Mouse (Mus musculus): ENCODE data around the gene Lca5l. TPM values are rescaled to one million over a fixed set of nuclear protein-coding genes. Genes with fewer than 3 reads are reported as not detected.
A peak's percentile ranks its signal among the peaks of the same experiment; 100 is the strongest.
"Not testable (repeated sequence)": the region's sequence is repeated elsewhere in the genome, so short reads cannot be mapped to it uniquely, and the experiment has no call there.

Gene Lca5l
- total RNA-seq, 2 experiments from 2014 or later = 0.48 to 0.62 TPM

- no peak for DNase-seq
- intact Hi-C loops (cut with DNase I) = no loop called here
Measured at GRCm38 (mm10) chr16:96175399-96175798, 16.7 kb downstream of the Lca5l start.

- no peak for DNase-seq
- intact Hi-C loops (cut with DNase I) = no loop called here
Measured at GRCm38 (mm10) chr16:96173648-96174047, 18.4 kb downstream of the Lca5l start.

GRCm38 (mm10) chr16:96168837-96169236 is 23.2 kb downstream of the Lca5l start:
- intact Hi-C loops (cut with DNase I) = no loop called here
- no peak for DNase-seq

- no peak for DNase-seq
- intact Hi-C loops (cut with DNase I) = no loop called here
Measured at GRCm38 (mm10) chr16:96165723-96166264, 26.3 kb downstream of the Lca5l start.

- no peak for DNase-seq
- intact Hi-C loops (cut with DNase I) = loop anchor here (5.0 kb wide), 1 partner anchor 186 kb away; no protein-coding TSS in a partner anchor
Measured at GRCm38 (mm10) chr16:96161336-96161735, 30.7 kb downstream of the Lca5l start.

GRCm38 (mm10) chr16:96160927-96161326 is 31.1 kb downstream of the Lca5l start:
- intact Hi-C loops (cut with DNase I) = loop anchor here (5.0 kb wide), 1 partner anchor 186 kb away; no protein-coding TSS in a partner anchor
- DNase-seq = no peak

GRCm38 (mm10) chr16:96159794-96160346 is 32.2 kb downstream of the Lca5l start:
- no peak for DNase-seq
- intact Hi-C loops (cut with DNase I) = loop anchor here (5.0 kb wide), 1 partner anchor 187 kb away; no protein-coding TSS in a partner anchor

GRCm38 (mm10) chr16:96159091-96159731 is 32.9 kb downstream of the Lca5l start:
- intact Hi-C loops (cut with DNase I) = no loop called here
- peak; percentile 61 to 62 for DNase-seq

- DNase-seq = no peak
- intact Hi-C loops (cut with DNase I) = no loop called here
Measured at GRCm38 (mm10) chr16:96158511-96159080, 33.5 kb downstream of the Lca5l start.

- intact Hi-C loops (cut with DNase I) = no loop called here
- DNase-seq = no peak
Measured at GRCm38 (mm10) chr16:96157171-96157570, 34.9 kb downstream of the Lca5l start.

- intact Hi-C loops (cut with DNase I) = no loop called here
- DNase-seq = no peak
Measured at GRCm38 (mm10) chr16:96156019-96156418, 36.1 kb downstream of the Lca5l start.

- intact Hi-C loops (cut with DNase I) = no loop called here
- DNase-seq = no peak
Measured at GRCm38 (mm10) chr16:96154476-96154875, 37.6 kb downstream of the Lca5l start.

- intact Hi-C loops (cut with DNase I) = no loop called here
- DNase-seq = peak; percentile 71 to 73
Measured at GRCm38 (mm10) chr16:96151551-96151950, 40.5 kb downstream of the Lca5l start.

- intact Hi-C loops (cut with DNase I) = no loop called here
Measured at GRCm38 (mm10) chr16:96150995-96151394, 41.1 kb downstream of the Lca5l start.

GRCm38 (mm10) chr16:96149311-96149710 is 42.8 kb downstream of the Lca5l start:
- DNase-seq = no peak
- intact Hi-C loops (cut with DNase I) = no loop called here

More at GRCm38 (mm10) chr16:96150995-96151394, 41.1 kb downstream of the Lca5l start:
- peak; percentile 42 to 60 for DNase-seq

GRCm38 (mm10) chr16:96148834-96149233 is 43.2 kb downstream of the Lca5l start:
- intact Hi-C loops (cut with DNase I) = no loop called here
- no peak for DNase-seq

- intact Hi-C loops (cut with DNase I) = no loop called here
- no peak for DNase-seq
Measured at GRCm38 (mm10) chr16:96145814-96146213, 46.3 kb downstream of the Lca5l start.

- peak; percentile 100 for DNase-seq
Measured at GRCm38 (mm10) chr16:96145110-96145800, 46.8 kb downstream of the Lca5l start, which contains the start of gene Wrb. TSS of gene Wrb (plus strand) at chr16:96145407.

GRCm38 (mm10) chr16:96144748-96145109 is 47.3 kb downstream of the Lca5l start:
- DNase-seq = not testable (repeated sequence)
- intact Hi-C loops (cut with DNase I) = loop anchor here (5.0 kb wide), 1 partner anchor 57 kb away; no protein-coding TSS in a partner anchor

More at GRCm38 (mm10) chr16:96145110-96145800, 46.8 kb downstream of the Lca5l start, which contains the start of gene Wrb:
- intact Hi-C loops (cut with DNase I) = no loop called here

GRCm38 (mm10) chr16:96128466-96128865 is 63.6 kb downstream of the Lca5l start:
- intact Hi-C loops (cut with DNase I) = loop anchor here (5.0 kb wide), 1 partner anchor 46 kb away; the partner anchor contains the start of gene Brwd1

More at GRCm38 (mm10) chr16:96128466-96128865, 63.6 kb downstream of the Lca5l start:
- DNase-seq = no peak

Data from gastrocnemius, postnatal 36 days (tissue).